Mouse (Mus musculus) liver, adult 2 months (tissue): ENCODE measurements at regions not wholly inside any gene's neighbourhood (a gene's known extent, or its start where the extent isn't known, plus 50 kb on each side); places are given as distances from the start of the nearest gene placed in this dataset.

Experiments
- CTCF ChIP-seq: fragments of 200-500 bp; IDR thresholded peaks from 2 replicates; pipeline ENCODE4 v1.5.1; 2011; ENCODE audit warnings: low read depth, low read length, control low read depth
- POLR2A ChIP-seq: fragments of 200-500 bp; IDR thresholded peaks from 2 replicates; pipeline ENCODE4 v1.6.1; 2011; ENCODE audit warnings: low read length, control low read depth; ENCODE audit not compliant: insufficient read depth; ENCODE audit errors: extremely low read depth

GRCm38 (mm10) chr2:79513726-79514125 is 57.1 kb upstream of the Cerkl start:
- TF ChIP-seq POLR2A: no peak
- no peak for TF ChIP-seq CTCF
